Mouse (Mus musculus) B cell, adult 2 months (primary cell): ENCODE data around the gene Tfpi.
A peak's percentile ranks its signal among the peaks of the same experiment; 100 is the strongest.

Source experiments
- DNase-seq, 2 experiments: peaks; one replicate each; pipeline ENCODE4 v3.0.0; 2022

The Tfpi gene

GRCm38 (mm10) chr2:84476577-84476976 is at the start of gene Tfpi:
Gene Tfpi, minus strand, starts transcription at chr2:84476775.
- no peak for DNase-seq

GRCm38 (mm10) chr2:84526221-84526620 is 49.6 kb upstream of the Tfpi start:
- DNase-seq, result no peak

GRCm38 (mm10) chr2:84525806-84526205 is 49.2 kb upstream of the Tfpi start:
- DNase-seq, result no peak

DNA sequence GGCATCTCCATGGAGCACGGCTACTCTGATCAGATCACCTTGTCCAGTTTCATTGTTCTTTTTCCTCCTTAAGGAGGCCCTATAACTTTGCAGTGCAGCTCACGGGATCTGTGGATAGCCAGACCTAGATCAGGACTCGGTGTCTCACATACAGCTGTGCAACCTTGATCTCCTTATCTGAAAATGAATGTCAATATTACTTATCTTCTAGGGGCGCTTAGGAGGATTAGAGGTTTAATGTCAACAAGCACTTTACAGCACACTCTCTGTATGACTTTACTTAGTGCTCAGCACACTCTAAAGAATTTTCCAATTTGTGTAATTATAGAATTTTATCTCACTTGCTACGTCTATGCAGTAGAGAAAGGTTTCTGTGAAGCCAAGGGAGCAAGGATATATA is 48.5 kb upstream of the Tfpi start:
- DNase-seq, result no peak

DNA sequence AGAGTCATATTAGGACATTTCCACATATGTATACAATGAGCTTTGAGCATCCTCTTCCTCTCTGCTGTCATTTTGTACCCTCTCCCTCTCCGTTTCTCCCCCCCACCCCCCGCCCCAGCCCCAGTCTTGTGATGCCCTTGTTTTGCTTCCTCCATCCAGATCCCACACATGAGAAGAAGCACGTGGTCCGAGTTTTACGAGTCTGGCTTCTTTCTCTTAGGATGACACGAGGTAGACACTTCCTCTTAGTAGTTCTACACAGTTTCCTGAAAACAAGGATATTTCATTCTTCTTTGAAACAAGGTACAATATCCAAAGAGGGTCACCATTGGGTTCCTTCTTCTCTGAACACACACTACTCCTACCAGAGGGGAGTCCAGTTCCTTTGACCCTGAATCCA is 47.4 kb upstream of the Tfpi start:
- DNase-seq, result no peak

- DNase-seq, result no peak
These were observed 46.7 kb upstream of the Tfpi start for GRCm38 (mm10) chr2:84523103-84523865.

DNA sequence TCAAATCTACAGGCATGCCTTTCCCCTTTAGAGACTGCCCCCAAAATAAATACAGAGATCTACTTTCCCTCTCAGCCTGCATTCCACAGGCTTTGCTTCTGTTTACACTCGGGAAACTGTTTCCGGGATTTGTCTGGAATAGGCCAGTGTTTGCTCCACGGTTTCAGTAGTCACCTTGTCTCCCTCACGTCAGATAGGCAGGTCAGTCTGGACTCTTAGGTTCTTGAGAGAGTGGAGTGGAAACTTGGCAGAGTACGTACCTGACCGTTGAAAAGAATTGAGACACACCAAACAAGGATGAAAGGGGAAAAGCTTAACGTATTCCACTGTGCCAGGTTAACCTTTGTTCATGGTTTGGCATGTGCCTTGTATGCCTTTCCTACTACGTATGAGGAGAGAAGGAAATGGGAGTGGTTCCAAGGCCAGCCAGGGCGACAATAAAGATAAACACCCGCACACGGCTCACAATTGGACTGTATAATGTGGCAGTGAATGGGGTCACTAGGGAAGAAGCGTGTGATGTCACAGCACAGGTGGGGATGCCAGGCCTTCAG is 43.0 kb upstream of the Tfpi start:
- no peak for DNase-seq

DNA sequence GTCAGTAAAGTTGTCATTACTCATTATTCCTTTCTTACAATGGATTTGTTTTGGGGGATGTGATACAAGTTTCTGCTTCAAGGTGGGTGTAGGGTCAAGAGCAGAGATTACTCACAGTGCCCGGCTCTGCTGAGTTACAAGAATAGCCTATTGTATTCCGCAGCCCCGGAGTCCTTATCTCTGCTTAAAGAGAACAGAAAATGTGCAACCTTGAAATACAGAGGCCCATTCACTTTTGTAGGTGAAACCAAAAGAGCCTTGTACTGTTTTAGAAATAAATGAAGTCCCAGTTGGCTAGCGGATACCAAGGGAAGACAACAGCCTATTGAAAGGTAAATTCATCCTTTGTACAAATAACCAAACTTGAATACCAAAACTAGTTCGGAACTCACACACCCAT is 42.2 kb upstream of the Tfpi start:
- no peak for DNase-seq

DNA sequence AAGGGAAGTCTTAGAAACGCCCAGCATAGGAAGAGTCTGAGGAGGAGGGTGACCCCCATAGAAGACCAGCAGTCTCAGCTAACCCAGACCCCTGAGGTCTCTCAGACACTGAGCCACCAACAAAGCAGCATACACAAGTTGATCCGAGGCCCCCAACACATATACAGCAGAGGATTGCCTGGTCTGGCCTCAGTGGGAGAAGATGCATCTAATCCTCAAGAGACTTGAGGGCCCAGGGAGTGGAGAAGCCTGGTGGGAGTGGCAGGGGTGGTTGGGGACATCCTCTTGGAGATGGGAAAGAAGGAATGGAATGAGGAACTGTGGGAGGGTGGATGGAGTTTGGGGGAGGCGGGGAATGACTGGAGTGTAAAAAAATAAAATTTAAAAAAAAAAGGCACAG is 36.7 kb upstream of the Tfpi start:
- no peak for DNase-seq

GRCm38 (mm10) chr2:84511508-84511907 is 34.9 kb upstream of the Tfpi start:
- DNase-seq, result no peak

GRCm38 (mm10) chr2:84511036-84511435 is 34.5 kb upstream of the Tfpi start:
- DNase-seq, result no peak

GRCm38 (mm10) chr2:84504954-84505394 is 28.4 kb upstream of the Tfpi start:
- DNase-seq, result peak; percentile 53 to 55

DNA sequence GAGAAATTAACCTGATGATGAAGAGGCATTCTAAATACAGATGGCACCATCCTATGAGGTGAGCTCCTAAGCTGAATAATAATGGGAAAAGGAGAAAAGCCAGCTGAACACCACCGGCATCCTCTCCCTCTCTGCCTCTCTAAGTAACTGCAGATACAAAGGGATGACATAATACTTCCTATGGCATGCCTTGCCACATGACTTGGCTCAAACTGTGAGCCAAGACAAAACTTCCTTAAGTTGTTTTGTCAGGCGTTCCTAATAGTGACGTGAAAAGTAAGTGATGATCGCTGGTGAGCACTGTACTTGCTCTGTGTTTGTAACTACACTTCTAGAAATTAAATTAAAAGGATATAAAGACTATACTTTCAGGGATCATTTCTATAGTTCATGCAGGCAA is 27.7 kb upstream of the Tfpi start:
- DNase-seq, result no peak

- no peak for DNase-seq
These were observed 22.3 kb upstream of the Tfpi start for GRCm38 (mm10) chr2:84498921-84499320.

GRCm38 (mm10) chr2:84495108-84495507 is 18.5 kb upstream of the Tfpi start:
- DNase-seq, result no peak

- no peak for DNase-seq
These were observed 17.1 kb upstream of the Tfpi start for GRCm38 (mm10) chr2:84493626-84494025.

DNA sequence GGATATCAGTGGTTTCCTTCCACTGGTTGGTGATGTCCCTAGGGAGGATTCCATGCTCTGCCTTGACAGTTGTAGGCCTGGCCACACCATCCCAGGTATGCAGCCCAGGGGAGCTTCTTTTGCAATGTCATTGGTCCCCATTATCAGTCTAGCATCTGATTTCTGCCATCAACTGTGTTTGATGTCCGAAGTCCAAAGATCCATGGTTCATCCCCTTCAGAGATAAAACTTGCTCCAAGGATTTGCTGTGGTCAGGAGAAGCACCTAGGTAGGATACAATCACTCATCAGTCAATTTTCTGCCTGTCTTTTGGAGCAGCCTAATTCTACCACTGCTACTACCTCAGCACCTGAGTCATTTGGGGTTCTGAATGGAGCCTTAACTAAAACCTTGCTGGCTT is 15.1 kb upstream of the Tfpi start:
- DNase-seq, result no peak

- DNase-seq, result no peak
These were observed 11.2 kb upstream of the Tfpi start for GRCm38 (mm10) chr2:84487705-84488291.

DNA sequence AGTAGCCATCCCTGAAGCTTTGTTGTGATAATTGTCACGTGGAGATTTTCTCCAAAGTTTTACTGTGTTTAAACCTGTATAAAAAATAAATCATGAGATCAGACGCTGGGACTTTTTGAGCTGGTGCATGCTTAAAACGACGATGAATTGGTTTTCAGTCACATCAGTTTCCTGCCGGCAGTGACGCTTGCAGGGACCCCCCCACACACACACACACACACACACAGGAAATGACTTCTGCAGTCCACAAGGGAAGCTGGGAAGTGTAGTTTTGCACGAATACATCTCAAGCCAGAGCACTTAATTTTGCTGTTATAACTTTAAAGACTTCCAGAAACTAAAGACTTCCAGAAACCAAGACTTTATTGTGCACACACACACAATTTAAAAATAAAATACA is 5.3 kb upstream of the Tfpi start:
- peak; percentile 56 to 67 for DNase-seq

GRCm38 (mm10) chr2:84479036-84479435 is 2.5 kb upstream of the Tfpi start:
- peak; percentile 66 to 73 for DNase-seq

GRCm38 (mm10) chr2:84477759-84478158 is 1.2 kb upstream of the Tfpi start:
- no peak for DNase-seq

GRCm38 (mm10) chr2:84476131-84476530 is 444 bp downstream of the Tfpi start:
- DNase-seq, result no peak

GRCm38 (mm10) chr2:84475601-84476000 is 974 bp downstream of the Tfpi start:
- DNase-seq, result no peak

DNA sequence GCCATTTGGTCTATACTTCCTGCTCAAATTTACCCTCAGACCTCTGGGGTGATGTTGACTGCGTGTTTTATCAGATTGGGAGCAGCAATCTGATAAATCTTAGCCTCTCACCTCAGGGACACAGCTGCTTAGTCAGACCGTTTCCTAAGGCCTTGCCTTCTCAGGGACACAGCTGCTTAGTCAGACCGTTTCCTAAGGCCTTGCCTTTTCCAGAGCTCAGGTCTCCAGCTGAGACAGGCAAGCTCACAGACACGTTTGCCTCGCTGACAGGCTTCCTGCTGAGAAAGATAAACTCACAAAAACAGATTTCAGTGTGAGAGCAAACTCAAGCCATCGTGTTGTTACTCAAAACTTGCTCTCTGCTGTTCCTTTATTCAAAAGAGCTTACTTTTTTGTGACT is 1.9 kb downstream of the Tfpi start:
- no peak for DNase-seq
